Mouse (Mus musculus) neural tube, embryonic 11.5 days (tissue): ENCODE data around the gene Ankle1. TPM values are rescaled to one million over a fixed set of nuclear protein-coding genes. Genes with fewer than 3 reads are reported as not detected.

Experiments
- ATAC-seq: fragments of 200-750 bp; cut with Nextera tagmentation; 2 replicates; pipeline ENCODE4 v1.8.0; 2017; ENCODE audit warnings: moderate number of reproducible peaks, mild to moderate bottlenecking, moderate TSS enrichment, moderate library complexity; ENCODE audit not compliant: insufficient read depth, low FRiP score, low TSS enrichment
- DNase-seq: peaks from one replicate; pipeline ENCODE4 v3.0.0-alpha.2; 2015; ENCODE audit warnings: low spot score
- H3K27ac ChIP-seq: fragments of 300-500 bp; sonication (generic); 2 replicates; pipeline ENCODE4 v1.5.1; 2014; ENCODE audit warnings: low read depth, mild to moderate bottlenecking, low read length
- H3K27me3 ChIP-seq: fragments of 300-500 bp; sonication (generic); 2 replicates; pipeline ENCODE4 v1.6.1; 2014; ENCODE audit warnings: mild to moderate bottlenecking, low read length, mixed read lengths; ENCODE audit not compliant: control insufficient read depth, insufficient read depth
- H3K36me3 ChIP-seq: fragments of 300-500 bp; sonication (generic); 2 replicates; pipeline ENCODE4 v1.6.1; 2014; ENCODE audit warnings: mild to moderate bottlenecking, low read length, moderate library complexity, mixed read lengths; ENCODE audit not compliant: control insufficient read depth, insufficient read depth
- H3K4me1 ChIP-seq: fragments of 300-500 bp; sonication (generic); 2 replicates; pipeline ENCODE4 v1.6.1; 2014; ENCODE audit warnings: low read length, mixed read lengths; ENCODE audit not compliant: control insufficient read depth, insufficient read depth
- H3K4me2 ChIP-seq: fragments of 300-500 bp; sonication (generic); 2 replicates; pipeline ENCODE4 v1.6.1; 2014; ENCODE audit warnings: low read depth, mild to moderate bottlenecking, moderate library complexity
- H3K4me3 ChIP-seq: fragments of 300-500 bp; sonication (generic); 2 replicates; pipeline ENCODE4 v1.5.1; 2014; ENCODE audit warnings: low read depth, low read length
- H3K9ac ChIP-seq: fragments of 300-500 bp; sonication (generic); 2 replicates; pipeline ENCODE4 v1.6.1; 2014; ENCODE audit warnings: mild to moderate bottlenecking, low read length
- H3K9me3 ChIP-seq: fragments of 300-500 bp; sonication (generic); 2 replicates; pipeline ENCODE4 v1.6.1; 2016; ENCODE audit warnings: low read length; ENCODE audit not compliant: control insufficient read depth
- WGBS: fragments of 180-500 bp; shearing (Covaris S2); extraction: QIAGEN DNeasy Blood & Tissue Kit; methylation state at CpG from one replicate; pipeline ENCODE4 v1.1.7; 2014; 5-methylcytosine and 5-hydroxymethylcytosine counted together
- polyA plus RNA-seq: library from polyadenylated mRNA; unstranded; fragments of >200 nt; fragmentation: Nextera tagmentation; extraction: Ambion mirVana; gene quantifications from 2 replicates; pipeline ENCODE4 v1.2.1, GENCODE M21; 2014

The Ankle1 gene
- polyA plus RNA-seq, 1 experiment from 2014 or later = 18.4 TPM

- DNase-seq (no peak), ATAC-seq (no peak)
- 42% methylated on average over 22 of the region's 22 CpGs for WGBS
- Histone ChIP-seq H3K9me3 (no peaks in the 10 kb centered on the region), H3K9ac (no peak overlapping the region), H3K4me1 (no peaks in the 10 kb centered on the region), H3K4me2 (no peak overlapping the region), H3K27me3 (no peaks in the 10 kb centered on the region), H3K27ac (no peak overlapping the region), H3K36me3 (peaks cover 21% of the 10 kb centered on the region), H3K4me3 (no peak overlapping the region)
These were observed 51.1 kb downstream of the Ankle1 start for GRCm38 (mm10) chr8:71456906-71457305.

GRCm38 (mm10) chr8:71457659-71458270, 52.0 kb downstream of the Ankle1 start:
- H3K9me3 ChIP-seq = no peaks in the 10 kb centered on the region
- peaks cover 5% of the 10 kb centered on the region; the same call in 1 of the 2 replicates for H3K4me1 ChIP-seq
- H3K36me3 ChIP-seq = peaks cover 21% of the 10 kb centered on the region
- ATAC-seq (no peak), DNase-seq (no peak)
- no peak overlapping the region for H3K27ac ChIP-seq
- WGBS = 86% methylated on average over 20 of the region's 20 CpGs
- H3K27me3 ChIP-seq = no peaks in the 10 kb centered on the region
- H3K9ac ChIP-seq = no peak overlapping the region
- H3K4me2 ChIP-seq = no peak overlapping the region
- H3K4me3 ChIP-seq = no peak overlapping the region

Other genes with a start within 250 kb of the Ankle1 start
- gene Myo9b, start 133.3 kb upstream of the Ankle1 start, polyA plus RNA-seq = 21.4 and 21.9 TPM in 2 replicates
- 63.6 and 67.6 TPM in 2 replicates for gene Haus8, start 133.1 kb upstream of the Ankle1 start, polyA plus RNA-seq
- gene Use1, start 39.2 kb upstream of the Ankle1 start, polyA plus RNA-seq = 78.9 and 81.5 TPM in 2 replicates
- gene Ocel1, start 34.7 kb upstream of the Ankle1 start, polyA plus RNA-seq = 3.4 and 3.8 TPM in 2 replicates
- gene Nr2f6, start 24.1 kb upstream of the Ankle1 start, polyA plus RNA-seq = 83.4 and 84.0 TPM in 2 replicates
- gene Ushbp1, start 10.2 kb upstream of the Ankle1 start, polyA plus RNA-seq = 3.9 and 4.5 TPM in 2 replicates
- gene Babam1, start 9.1 kb upstream of the Ankle1 start, polyA plus RNA-seq = 106 and 109 TPM in 2 replicates
- gene Abhd8, start 57.6 kb downstream of the Ankle1 start, polyA plus RNA-seq = 60.7 and 63.4 TPM in 2 replicates
- gene Mrpl34, start 58.9 kb downstream of the Ankle1 start, polyA plus RNA-seq = 196 and 205 TPM in 2 replicates
- gene Dda1, start 63.2 kb downstream of the Ankle1 start, polyA plus RNA-seq = 162 and 170 TPM in 2 replicates
- gene Ano8, start 80.0 kb downstream of the Ankle1 start, polyA plus RNA-seq = 5.6 and 6.3 TPM in 2 replicates
- 6.0 and 8.4 TPM in 2 replicates for gene Gtpbp3, start 82.1 kb downstream of the Ankle1 start, polyA plus RNA-seq
- 49.5 and 53.0 TPM in 2 replicates for gene Plvap, start 105.7 kb downstream of the Ankle1 start, polyA plus RNA-seq
- gene Ccdc194, start 119.7 kb downstream of the Ankle1 start, polyA plus RNA-seq = 0.16 TPM in 1 of 2 replicates, not detected in the other
- 3.7 and 4.9 TPM in 2 replicates for gene Bst2, start 131.4 kb downstream of the Ankle1 start, polyA plus RNA-seq
- gene Mvb12a, start 136.9 kb downstream of the Ankle1 start, polyA plus RNA-seq = 64.7 and 69.8 TPM in 2 replicates
- 0.24 TPM in 1 of 2 replicates, not detected in the other for gene Tmem221, start 152.9 kb downstream of the Ankle1 start, polyA plus RNA-seq
- not detected in 2 replicates for gene Nxnl1, start 160.6 kb downstream of the Ankle1 start, polyA plus RNA-seq
- gene Slc27a1, start 162.9 kb downstream of the Ankle1 start, polyA plus RNA-seq = 10.5 and 12.7 TPM in 2 replicates
- 212 and 216 TPM in 2 replicates for gene Pgls, start 186.2 kb downstream of the Ankle1 start, polyA plus RNA-seq
- 3.6 and 4.2 TPM in 2 replicates for gene Fam129c, start 191.6 kb downstream of the Ankle1 start, polyA plus RNA-seq
- 54.5 and 57.4 TPM in 2 replicates for gene Colgalt1, start 205.0 kb downstream of the Ankle1 start, polyA plus RNA-seq